Mouse (Mus musculus) R1 (cell line): Measurements from ENCODE around the gene 1600002K03Rik.
A peak's percentile ranks its signal among the peaks of the same experiment; 100 is the strongest.

ENCODE experiments used
- DNase-seq: peaks from one replicate; pipeline ENCODE4 v3.0.0-alpha.2; 2018; ENCODE audit warnings: low read depth, low spot score

The 1600002K03Rik gene

DNA sequence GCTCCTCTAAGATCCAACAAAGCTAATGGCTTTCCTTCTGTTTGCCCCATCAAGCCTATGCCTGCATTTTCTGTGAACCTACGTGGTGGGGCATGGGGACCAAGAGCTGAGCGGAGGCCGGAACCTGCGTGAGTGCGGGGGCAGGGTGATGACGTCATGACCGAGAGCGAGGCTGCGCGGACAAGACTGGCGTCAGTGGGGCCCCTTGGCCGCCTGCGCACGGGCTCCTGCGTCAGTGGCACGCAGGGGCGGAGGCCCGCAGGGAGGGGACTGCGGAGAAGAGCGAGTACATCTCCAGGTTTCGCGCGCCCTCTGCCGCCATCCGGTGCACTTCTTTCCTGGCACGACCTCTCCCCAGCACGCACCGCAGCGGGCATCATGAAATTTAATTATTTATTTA lies 31.5 kb upstream of the 1600002K03Rik start:
- DNase-seq = peak; percentile 95

DNA sequence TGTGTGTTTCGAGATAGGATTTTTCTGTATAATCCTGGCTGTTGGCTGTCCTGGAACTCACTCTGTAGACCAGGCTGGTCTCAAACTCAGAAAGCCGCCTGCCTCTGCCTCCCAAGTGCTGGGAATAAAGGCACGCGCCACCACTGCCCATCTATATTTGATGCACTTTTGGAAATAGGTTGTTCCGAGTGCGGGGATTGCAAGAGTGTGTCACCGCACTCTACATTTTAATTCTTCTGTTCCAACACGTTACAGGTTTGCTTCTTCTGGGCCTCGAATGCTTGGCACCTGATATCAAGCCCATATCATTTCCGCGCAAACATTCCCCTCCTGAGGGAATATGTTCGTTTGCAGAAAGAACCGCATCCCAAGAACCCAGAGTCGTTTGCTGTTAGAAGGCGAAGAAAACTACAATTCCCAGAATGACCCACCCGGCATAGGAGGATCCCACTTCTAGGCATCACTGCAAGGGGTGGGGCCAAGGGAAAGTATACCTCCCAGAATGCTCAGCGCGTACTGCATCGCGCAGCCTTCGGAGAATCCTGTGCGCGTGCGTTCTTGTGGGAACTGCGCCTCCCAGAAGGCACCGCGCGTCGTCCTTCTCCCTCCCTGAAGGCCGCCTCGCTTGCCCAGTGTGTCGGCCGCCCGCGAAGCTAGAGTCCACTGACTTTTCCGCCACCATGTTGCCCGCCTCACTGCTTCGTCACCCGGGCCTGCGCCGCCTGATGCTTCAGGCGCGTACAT lies 30.8 kb upstream of the 1600002K03Rik start:
- peak; percentile 99 for DNase-seq

GRCm38 (mm10) chr10:80142530-80142925 lies 30.2 kb upstream of the 1600002K03Rik start:
- peak; percentile 82 for DNase-seq

- DNase-seq = no peak
Measured at GRCm38 (mm10) chr10:80143664-80144063, 29.1 kb upstream of the 1600002K03Rik start.

DNA sequence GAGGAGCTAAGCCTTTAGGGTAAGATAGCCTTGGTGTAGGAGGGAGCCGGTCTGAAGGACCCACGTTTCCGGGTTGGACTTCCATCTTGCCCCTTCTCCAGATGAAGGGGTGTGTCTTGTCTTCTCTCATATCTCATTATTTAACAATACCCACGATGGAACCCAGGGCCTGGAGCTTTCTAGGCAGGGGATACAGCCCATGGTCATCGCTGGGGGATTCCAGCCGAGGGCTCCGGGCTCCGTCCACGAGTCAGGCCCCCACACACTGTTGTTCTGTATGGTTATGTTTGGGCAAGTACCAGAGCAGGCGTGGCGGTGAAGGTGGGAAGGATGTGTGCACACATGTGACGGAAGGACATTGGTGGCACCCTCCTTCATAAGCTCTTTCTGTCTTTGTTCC lies 28.6 kb upstream of the 1600002K03Rik start:
- DNase-seq = no peak

DNA sequence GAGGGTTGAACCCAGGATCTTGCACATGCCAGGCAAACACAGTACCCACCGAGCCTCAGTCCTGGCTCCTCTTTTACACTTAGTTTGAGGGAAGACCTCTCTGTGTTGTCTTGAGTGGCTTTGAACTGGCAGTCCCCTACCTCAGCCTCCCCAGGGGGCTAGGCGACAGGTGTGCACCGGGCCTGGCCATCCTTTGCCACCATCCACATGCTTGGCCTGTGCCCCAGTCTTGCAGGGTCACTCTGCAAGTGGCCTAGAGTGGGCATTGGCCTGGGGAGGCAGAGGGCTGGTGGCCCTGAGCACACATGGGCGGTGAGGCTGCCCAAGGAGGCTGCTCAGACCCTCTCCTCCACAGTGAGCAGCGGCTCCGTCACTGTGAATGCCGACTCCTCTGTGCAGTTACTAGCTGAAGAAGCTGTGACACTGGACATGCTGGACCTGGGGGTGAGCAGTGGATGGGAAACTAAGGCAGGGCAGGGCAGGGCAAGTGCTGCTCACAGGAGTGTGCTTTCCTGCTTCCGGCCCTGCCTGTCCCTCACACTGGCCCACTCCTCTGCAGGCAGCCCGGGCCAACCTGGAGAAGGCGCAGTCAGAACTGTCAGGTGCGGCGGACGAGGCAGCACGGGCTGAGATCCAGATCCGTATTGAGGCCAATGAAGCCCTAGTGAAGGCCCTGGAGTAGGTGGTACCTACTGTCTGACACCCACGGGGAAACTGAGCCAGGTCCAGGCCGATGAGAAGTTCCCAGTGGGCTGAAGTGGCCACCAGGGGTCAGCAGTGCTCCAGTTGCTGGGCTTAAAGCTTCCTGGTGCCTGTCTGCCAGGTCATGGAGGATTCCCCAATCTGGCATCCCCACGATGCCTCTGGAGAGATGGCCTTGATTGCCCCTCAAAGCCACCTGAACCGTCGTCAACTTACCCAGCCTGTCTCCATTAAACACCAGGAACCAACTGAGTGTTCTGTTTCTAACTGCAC lies 27.6 kb upstream of the 1600002K03Rik start:
- peak; percentile 73 for DNase-seq

GRCm38 (mm10) chr10:80145896-80146295 lies 26.8 kb upstream of the 1600002K03Rik start:
- DNase-seq = no peak

- DNase-seq = no peak
Measured at GRCm38 (mm10) chr10:80146568-80147011, 26.2 kb upstream of the 1600002K03Rik start.

- no peak for DNase-seq
Measured at GRCm38 (mm10) chr10:80147146-80147718, 25.5 kb upstream of the 1600002K03Rik start.

DNA sequence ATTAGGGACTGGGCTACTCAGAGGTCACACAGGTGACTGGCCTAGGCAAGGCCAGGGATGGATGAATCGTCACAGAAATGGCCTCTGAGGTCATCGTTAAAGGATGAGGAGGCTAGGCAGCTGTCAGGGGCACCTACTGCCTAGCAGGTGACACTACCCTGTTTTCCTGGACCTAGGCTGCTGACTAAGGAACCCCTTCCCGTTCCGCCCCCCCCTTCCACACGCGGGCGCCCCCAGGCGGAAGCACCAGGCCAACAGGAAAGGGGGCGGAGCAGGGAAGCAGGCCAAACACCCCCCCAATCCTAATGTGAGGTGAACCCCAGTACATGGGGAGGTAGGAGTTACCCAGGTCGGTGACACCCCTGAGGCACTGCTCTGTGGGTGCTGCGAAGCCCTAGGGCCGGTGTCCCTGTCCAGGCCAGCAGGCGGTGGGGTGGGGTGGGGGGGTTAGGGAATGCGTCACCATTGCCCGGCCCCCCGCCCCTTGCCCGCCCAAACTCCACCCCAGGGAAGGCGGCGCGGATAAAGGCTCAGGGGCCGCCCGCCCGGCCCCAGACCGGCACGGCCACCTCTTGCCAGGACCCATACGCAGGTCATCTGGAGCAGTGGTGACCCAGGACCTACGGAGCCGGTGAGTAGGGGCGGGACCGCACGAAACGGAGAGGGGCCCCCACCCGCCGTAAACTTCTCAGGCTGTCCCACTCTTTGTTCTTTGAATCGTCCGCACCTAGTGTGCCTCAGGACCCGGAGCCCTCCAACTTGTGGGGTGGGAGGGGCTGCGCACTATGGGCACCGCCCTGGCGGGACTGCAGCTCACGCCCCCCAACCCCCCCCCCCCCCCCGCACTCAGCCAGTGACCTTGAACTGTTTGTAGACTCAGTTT lies 24.8 kb upstream of the 1600002K03Rik start, which contains the start of gene Midn:
Gene Midn, plus strand, starts transcription at position 554 of the 883 bp plus-strand sequence.
- peak; percentile 86 for DNase-seq

DNA sequence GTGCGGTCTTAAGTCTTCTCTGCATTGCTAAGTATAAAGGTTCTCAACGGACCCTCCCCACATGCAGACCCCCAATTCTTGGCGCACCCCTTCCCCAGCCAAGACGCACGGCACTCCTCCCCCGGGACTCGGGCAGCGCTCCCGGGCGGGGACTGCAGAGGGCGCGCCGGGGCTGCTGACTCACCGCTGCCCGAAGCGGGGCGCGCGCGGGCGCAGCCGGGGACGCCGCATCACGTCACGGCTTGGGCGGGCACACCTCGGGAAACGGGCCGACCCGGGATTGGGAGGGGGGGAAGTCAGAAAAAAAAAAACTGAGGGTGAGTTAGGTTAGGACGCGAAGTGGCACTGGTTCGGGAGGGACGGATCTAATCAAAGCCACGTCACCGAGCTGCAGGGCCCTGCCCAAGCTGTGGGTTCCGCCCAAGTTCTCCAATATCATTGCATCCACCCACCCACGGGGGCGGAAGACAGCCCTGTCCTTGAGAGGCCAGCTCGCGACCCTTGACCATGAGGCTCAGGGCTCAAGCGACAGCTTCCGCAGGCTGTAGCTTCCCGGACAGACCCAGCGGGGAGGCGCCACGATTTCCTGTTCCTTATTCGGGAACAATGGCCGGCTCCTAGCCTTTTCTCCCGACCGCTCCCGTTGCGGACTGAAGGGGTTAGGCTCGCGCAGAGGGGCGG lies 24.0 kb upstream of the 1600002K03Rik start:
- DNase-seq = no peak

- DNase-seq = peak; percentile 99
Measured at GRCm38 (mm10) chr10:80149291-80150225, 23.2 kb upstream of the 1600002K03Rik start.

DNA sequence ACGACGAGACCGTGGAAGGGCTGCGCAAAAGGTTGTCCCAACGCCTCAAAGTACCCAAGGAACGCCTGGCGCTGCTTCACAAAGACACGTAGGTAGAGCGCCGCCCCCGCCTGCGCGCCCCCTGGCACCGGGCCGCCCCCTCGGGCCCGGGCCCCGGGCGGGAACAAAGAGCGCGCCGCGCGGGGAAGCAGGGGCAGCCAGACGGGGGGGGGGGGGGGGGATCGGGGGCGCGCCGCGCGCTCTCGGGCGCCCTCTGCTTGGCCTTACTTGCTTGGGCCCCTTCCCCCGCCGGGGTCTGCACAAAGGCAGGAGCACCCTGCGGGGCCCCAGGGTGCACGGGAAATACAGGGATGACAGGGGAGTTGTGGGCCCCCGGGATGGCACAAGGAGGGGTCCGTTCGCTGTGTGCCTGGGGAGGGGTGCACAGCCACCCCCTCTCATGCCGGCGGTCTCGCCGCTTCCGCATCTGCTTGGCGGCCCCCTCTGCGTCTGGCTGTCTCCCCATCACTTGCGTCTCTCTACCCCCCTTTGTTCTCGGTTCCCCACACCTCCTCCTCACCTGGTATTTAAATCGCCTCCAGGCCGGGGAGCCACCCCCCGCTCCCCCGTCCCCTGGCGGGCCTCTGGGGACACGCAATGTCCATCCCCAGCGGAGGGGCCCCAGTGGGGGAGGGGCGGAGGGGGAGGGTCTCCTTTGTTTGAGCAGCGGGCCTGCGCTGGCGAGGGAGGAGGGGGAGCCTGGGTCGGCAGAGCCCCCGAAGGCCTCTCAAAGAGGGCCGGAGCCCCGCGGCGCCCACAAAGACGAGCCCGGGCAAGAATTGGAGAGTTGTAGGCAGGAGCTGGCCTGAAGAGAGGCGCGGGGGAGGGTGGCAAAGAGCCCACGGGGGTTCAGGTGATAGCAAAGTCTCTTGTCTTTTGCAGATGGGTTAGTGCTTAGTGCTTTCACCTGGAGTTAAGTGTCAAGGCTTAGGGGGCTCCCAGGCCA lies 22.2 kb upstream of the 1600002K03Rik start:
- peak; percentile 62 for DNase-seq

GRCm38 (mm10) chr10:80151211-80152034 lies 21.3 kb upstream of the 1600002K03Rik start:
- DNase-seq = peak; percentile 43

DNA sequence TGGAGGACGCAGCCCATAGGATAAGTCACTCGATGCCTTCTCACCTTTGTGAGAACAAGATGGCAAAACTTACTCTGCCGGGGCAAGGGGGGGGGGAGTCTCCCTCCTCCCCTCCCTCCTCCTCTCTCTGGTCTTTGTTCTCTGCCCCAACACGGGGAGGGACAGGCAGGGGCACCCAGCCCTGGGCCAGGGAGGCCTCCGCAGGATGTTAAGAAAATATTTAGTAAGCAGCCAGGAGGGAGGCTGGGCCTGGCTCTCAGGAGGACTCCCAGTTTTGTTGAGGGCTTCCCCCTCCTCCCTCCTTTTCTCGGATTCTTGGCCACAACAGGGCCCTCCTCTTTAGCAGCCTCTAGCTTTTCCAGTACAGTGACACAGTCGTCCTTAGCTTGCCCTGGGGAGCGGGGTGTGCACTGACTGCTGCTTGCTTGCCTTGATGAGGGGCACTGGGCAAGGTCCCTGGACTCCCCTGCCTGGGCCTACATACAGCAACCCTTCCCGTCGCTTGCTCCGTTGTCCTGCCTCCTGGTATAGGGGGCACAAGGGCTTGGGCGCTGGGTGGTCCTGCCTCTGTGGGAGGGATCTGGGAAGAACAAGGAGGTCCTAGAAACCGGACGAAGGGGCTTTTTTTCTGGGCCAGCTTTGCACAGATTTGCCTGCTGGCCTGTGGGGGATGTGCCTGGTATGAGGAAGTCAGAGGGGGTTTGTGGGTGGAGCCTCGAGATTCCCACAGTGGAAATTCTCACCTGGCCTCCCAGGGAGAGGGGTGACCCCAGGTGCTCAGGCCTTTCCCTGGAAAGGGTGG lies 20.5 kb upstream of the 1600002K03Rik start:
- DNase-seq = no peak

GRCm38 (mm10) chr10:80152873-80153260 lies 19.9 kb upstream of the 1600002K03Rik start:
- DNase-seq = no peak
